ENCODE assay signal across 14 mouse cellular contexts in genomic region chr12:73531889-73532479, GRCm38 (mm10). TPM values are rescaled to one million over a fixed set of nuclear protein-coding genes. Genes with fewer than 3 reads are reported as not detected.
DNase-seq lines count a peak whose midpoint lies in the region; ATAC-seq and TF ChIP-seq lines count a peak whose summit lies in the region.
"Had no signal": no experiment of that assay in that cellular context is flagged by ENCODE, and none has a peak within 500 bp of the region (broad histone marks: within the 10 kb centered on the region; RNA-seq: fewer than 3 reads in every experiment).

No protein-coding gene starts in this region.

- H3K27ac ChIP-seq in heart, embryonic 15.5 days = no peak overlapping the region
- H3K27ac ChIP-seq in hindbrain, embryonic 14.5 days = no peak overlapping the region
- H3K27ac ChIP-seq: embryonic facial prominence, embryonic 12.5 days; heart, embryonic 13.5 days had no signal

- 0 out of 2 replicates have a peak, but pooled peaks have one; percentile 10 for ATAC-seq in heart, embryonic 15.5 days (replicated peaks; ENCODE audit: insufficient number of reproducible peaks, insufficient read depth, low FRiP score, low read depth)
- ATAC-seq in hindbrain, embryonic 14.5 days (ENCODE audit: low FRiP score) = no peak
- ATAC-seq: forebrain, embryonic 14.5 days had no signal

- no peaks in the 10 kb centered on the region for H3K79me2 ChIP-seq in myocyte (ENCODE audit: control insufficient read depth, insufficient read depth)

- TF ChIP-seq POLR2A in myocyte (IDR thresholded peaks at IDR 0.05; ENCODE audit: insufficient read length, low read depth) = no peak

- H3ac ChIP-seq in myocyte (ENCODE audit: control insufficient read depth, insufficient read length) = no peak overlapping the region

- no peak overlapping the region for H3K9ac ChIP-seq in heart, embryonic 15.5 days
- H3K9ac ChIP-seq in hindbrain, embryonic 14.5 days = no peak overlapping the region
- H3K9ac ChIP-seq: embryonic facial prominence, embryonic 12.5 days; heart, embryonic 13.5 days had no signal

- H3K4me3 ChIP-seq in heart, embryonic 15.5 days = no peak overlapping the region
- H3K4me3 ChIP-seq in myocyte = no peak overlapping the region
- H3K4me3 ChIP-seq in hindbrain, embryonic 14.5 days (replicated peaks; ENCODE audit: low read length) = no peak overlapping the region
- H3K4me3 ChIP-seq: embryonic facial prominence, embryonic 12.5 days; heart, embryonic 13.5 days; megakaryocyte, embryonic 14.5 days had no signal

- H3K36me3 ChIP-seq in heart, embryonic 15.5 days = no peaks in the 10 kb centered on the region
- H3K36me3 ChIP-seq in myocyte (ENCODE audit: control insufficient read depth, insufficient read depth) = no peaks in the 10 kb centered on the region
- H3K36me3 ChIP-seq in hindbrain, embryonic 14.5 days (replicated peaks; ENCODE audit: control insufficient read depth, insufficient read depth) = no peaks in the 10 kb centered on the region
- H3K36me3 ChIP-seq: embryonic facial prominence, embryonic 12.5 days; heart, embryonic 13.5 days had no signal

- intact Hi-C loops in heart, postnatal 36 days (cut with DNase I) = no loop called here

- no peaks in the 10 kb centered on the region for H3K4me1 ChIP-seq in heart, embryonic 15.5 days (replicated peaks)
- no peaks in the 10 kb centered on the region for H3K4me1 ChIP-seq in hindbrain, embryonic 14.5 days (replicated peaks; ENCODE audit: control insufficient read depth, insufficient read depth, low read length)
- H3K4me1 ChIP-seq: heart, embryonic 13.5 days had no signal

- no peaks in the 10 kb centered on the region for H3K9me3 ChIP-seq in heart, embryonic 15.5 days (replicated peaks)
- H3K9me3 ChIP-seq in hindbrain, embryonic 14.5 days (ENCODE audit: control insufficient read depth, low read length) = no peaks in the 10 kb centered on the region
- H3K9me3 ChIP-seq: embryonic facial prominence, embryonic 12.5 days; heart, embryonic 13.5 days; megakaryocyte, embryonic 14.5 days had no signal

- H3K4me2 ChIP-seq in heart, embryonic 15.5 days = no peak overlapping the region
- H3K4me2 ChIP-seq in myocyte (ENCODE audit: low read depth) = peak overlapping the region; percentile 72
- no peak overlapping the region for H3K4me2 ChIP-seq in hindbrain, embryonic 14.5 days (replicated peaks)
- H3K4me2 ChIP-seq: embryonic facial prominence, embryonic 12.5 days; heart, embryonic 13.5 days had no signal

- peaks cover 15% of the 10 kb centered on the region; the same call in 1 of the 2 replicates for H3K27me3 ChIP-seq in heart, embryonic 15.5 days
- no peaks in the 10 kb centered on the region for H3K27me3 ChIP-seq in myocyte (ENCODE audit: control insufficient read depth, insufficient read depth, insufficient read length)
- H3K27me3 ChIP-seq in hindbrain, embryonic 14.5 days (ENCODE audit: control insufficient read depth, insufficient read depth, low read length) = no peaks in the 10 kb centered on the region
- H3K27me3 ChIP-seq: embryonic facial prominence, embryonic 12.5 days had no signal

- 52% methylated on average over 11 of the region's 11 CpGs for WGBS in heart, embryonic 15.5 days
- WGBS in hindbrain, embryonic 14.5 days = 76% methylated on average over 11 of the region's 11 CpGs

- no peak for DNase-seq in heart, postnatal 36 days
- DNase-seq in right cerebral cortex, adult 2 months (ENCODE audit: low spot score in 2 of 2) = peak; percentile 15 to 48
- DNase-seq in right cerebral cortex, postnatal 10 days (ENCODE audit: low spot score in 2 of 2) = no peak
- peak; percentile 18 for DNase-seq in adrenal gland, adult 8-10 months
- DNase-seq in hindbrain, embryonic 14.5 days (ENCODE audit: low spot score) = no peak
- DNase-seq: cerebellum, adult 9-11 months; left cerebral cortex, postnatal 4 days; lung, adult 18-20 months had no signal

TF ChIP-seq in myocyte, 11 proteins besides CTCF, POLR2A, EP300 and RAD21:
- TF ChIP-seq TCF3 (IDR thresholded peaks at IDR 0.05; ENCODE audit: insufficient read length, low read depth) (no peak), SRF (IDR thresholded peaks at IDR 0.05; ENCODE audit: control insufficient read depth, insufficient read length, low read depth) (no peak), POLR2AphosphoS2 (IDR thresholded peaks at IDR 0.05; ENCODE audit: insufficient read length, low read depth) (no peak)

RNA-seq across cellular contexts. Expression of gene Tmem30b, which starts 14.2 kb away (rescaled TPM):
- polyA plus RNA-seq in heart, embryonic 15.5 days (2015; fragmentation: Nextera tagmentation; extraction: Ambion mirVana) = 0.52 and 3.7 TPM in 2 replicates
- total RNA-seq in heart, postnatal 36 days (2021) = under 1 TPM; 0.08 to 0.14 TPM
- under 1 TPM in 1 of 4 experiments, not detected in 3; 0.09 TPM for total RNA-seq in adrenal gland, adult 8-10 months (2022)
- polyA plus RNA-seq in myocyte (2012; fragmentation: generic; extraction: Trizol) = not detected
- 0.15 and 0.26 TPM in 2 replicates for polyA plus RNA-seq in hindbrain, embryonic 14.5 days (2014; fragmentation: Nextera tagmentation; extraction: Ambion mirVana)

RNA-seq across cellular contexts. Expression of gene Prkch, which starts 52.6 kb away (rescaled TPM):
- polyA plus RNA-seq in heart, embryonic 15.5 days (2015; fragmentation: Nextera tagmentation; extraction: Ambion mirVana) = 11.3 and 15.8 TPM in 2 replicates
- total RNA-seq in heart, postnatal 36 days (2021) = 10 to 100 TPM; 19.1 to 19.5 TPM
- 10 to 100 TPM; 11.8 to 20.1 (median 17.1) TPM for total RNA-seq in adrenal gland, adult 8-10 months (2022)
- polyA plus RNA-seq in myocyte (2012; fragmentation: generic; extraction: Trizol) = 0.10 TPM
- 9.8 and 9.9 TPM in 2 replicates for polyA plus RNA-seq in hindbrain, embryonic 14.5 days (2014; fragmentation: Nextera tagmentation; extraction: Ambion mirVana)

Comparison
In these comparisons a context has a peak if more than half of its experiments do, and no peak if none do; other contexts are left out.
1. DNase-seq: peak in right cerebral cortex, adult 2 months (2 of 2) and adrenal gland, adult 8-10 months (single experiment); none in heart, postnatal 36 days (0 of 2), right cerebral cortex, postnatal 10 days (0 of 2) and hindbrain, embryonic 14.5 days (single experiment).